Mouse (Mus musculus) liver, adult 2 months (tissue): ENCODE measurements around the gene Sox6.

Experiments
- CTCF ChIP-seq: fragments of 200-500 bp; IDR thresholded peaks from 2 replicates; pipeline ENCODE4 v1.5.1; 2011; ENCODE audit warnings: low read depth, low read length, control low read depth
- POLR2A ChIP-seq: fragments of 200-500 bp; IDR thresholded peaks from 2 replicates; pipeline ENCODE4 v1.6.1; 2011; ENCODE audit warnings: low read length, control low read depth; ENCODE audit not compliant: insufficient read depth; ENCODE audit errors: extremely low read depth

DNA sequence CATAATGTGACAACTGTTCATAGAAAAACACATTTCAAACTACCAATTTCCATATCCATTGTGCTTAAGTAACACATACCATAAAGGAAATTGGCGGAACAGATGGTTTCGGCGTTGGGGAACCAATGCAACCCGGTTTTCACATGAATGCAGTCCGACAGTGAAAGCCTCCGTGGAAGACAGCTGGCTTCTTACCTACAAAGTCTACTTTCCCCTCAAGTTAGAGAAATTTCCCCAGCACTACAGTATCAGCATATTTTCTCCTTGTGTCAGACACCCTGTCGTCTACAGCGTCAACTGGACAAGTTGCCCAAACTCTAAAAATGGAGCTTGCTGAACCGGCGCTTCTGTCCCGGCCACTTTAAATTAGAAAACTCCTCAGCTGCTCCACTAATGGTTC is 470.3 kb downstream of the Sox6 start:
- TF ChIP-seq CTCF (no peak), POLR2A (no peak)
